Mouse (Mus musculus) MEL (cell line): ENCODE measurements around the gene Bicdl1.

Experiments
- CTCF ChIP-seq, 3 experiments: IDR thresholded peaks in 2 of 3; conservative IDR thresholded peaks in 1 of 3; 2 replicates each; pipeline ENCODE4 v1.5.1; 2011 to 2012; ENCODE audit warnings: low read length in 3 of 3, low read depth in 2 of 3, mild to moderate bottlenecking in 2 of 3, improper control_type of control experiment in 1 of 3, inconsistent platforms in 1 of 3, mixed read lengths in 1 of 3, moderate library complexity in 1 of 3; ENCODE audit not compliant: control insufficient read depth in 1 of 3, insufficient read depth in 1 of 3, poor library complexity in 1 of 3, severe bottlenecking in 1 of 3
- E2F4 ChIP-seq: IDR thresholded peaks from 2 replicates; pipeline ENCODE4 v1.6.1; 2011; ENCODE audit warnings: low read depth, low read length, improper control_type of control experiment, borderline replicate concordance
- EP300 ChIP-seq, 2 experiments: IDR thresholded peaks; 2 replicates each; pipeline ENCODE4 v1.6.1; 2011; ENCODE audit warnings: improper control_type of control experiment in 2 of 2, low read length in 2 of 2, low read depth in 1 of 2, mild to moderate bottlenecking in 1 of 2
- GABPA ChIP-seq: IDR thresholded peaks from 2 replicates; pipeline ENCODE4 v1.6.1; 2012; ENCODE audit warnings: low read depth, mild to moderate bottlenecking, inconsistent platforms, low read length, improper control_type of control experiment, moderate library complexity
- GATA1 ChIP-seq: IDR thresholded peaks from 2 replicates; pipeline ENCODE4 v1.6.1; 2011; ENCODE audit warnings: low read depth, low read length, improper control_type of control experiment
- HCFC1 ChIP-seq: IDR thresholded peaks from 2 replicates; pipeline ENCODE4 v1.6.1; 2012; ENCODE audit warnings: low read depth, mild to moderate bottlenecking, inconsistent platforms, low read length, improper control_type of control experiment, moderate library complexity
- MAX ChIP-seq: IDR thresholded peaks from 2 replicates; pipeline ENCODE4 v1.6.1; 2011; ENCODE audit warnings: low read length, improper control_type of control experiment
- MYB ChIP-seq: IDR thresholded peaks from 2 replicates; pipeline ENCODE4 v1.6.1; 2011; ENCODE audit warnings: mild to moderate bottlenecking, low read depth, low read length, improper control_type of control experiment
- NELFE ChIP-seq: IDR thresholded peaks from 2 replicates; pipeline ENCODE4 v1.6.1; 2011; ENCODE audit warnings: low read depth, low read length, improper control_type of control experiment
- POLR2A ChIP-seq, 2 experiments: IDR thresholded peaks; 2 replicates each; pipeline ENCODE4 v1.6.1; 2011 to 2012; ENCODE audit warnings: low read length in 2 of 2, mild to moderate bottlenecking in 2 of 2, control low read depth in 1 of 2, improper control_type of control experiment in 1 of 2, low read depth in 1 of 2, moderate library complexity in 1 of 2; ENCODE audit not compliant: control insufficient read depth in 1 of 2, insufficient read depth in 1 of 2, poor library complexity in 1 of 2
- POLR2AphosphoS5 ChIP-seq: IDR thresholded peaks from 2 replicates; pipeline ENCODE4 v1.6.1; 2012; ENCODE audit warnings: low read depth, borderline replicate concordance, mild to moderate bottlenecking, inconsistent platforms, low read length, moderate library complexity, mixed read lengths
- SIN3A ChIP-seq: IDR thresholded peaks from 2 replicates; pipeline ENCODE4 v1.6.1; 2012; ENCODE audit warnings: low read length, improper control_type of control experiment, inconsistent platforms
- TBP ChIP-seq: IDR thresholded peaks from 2 replicates; pipeline ENCODE4 v1.8.0; 2011; ENCODE audit warnings: low read depth, low read length, improper control_type of control experiment
- UBTF ChIP-seq: IDR thresholded peaks from 2 replicates; pipeline ENCODE4 v1.6.1; 2012; ENCODE audit warnings: low read depth, mild to moderate bottlenecking, inconsistent platforms, low read length, improper control_type of control experiment, moderate library complexity, borderline replicate concordance; ENCODE audit not compliant: insufficient read depth

- no peak for TF ChIP-seq POLR2A (IDR thresholded peaks at IDR 0.05; ENCODE audit: control insufficient read depth in 1 of 2, insufficient read depth in 1 of 2, low read depth in 1 of 2, low read length in 2 of 2, poor library complexity in 1 of 2)
- TF ChIP-seq CTCF (IDR thresholded peaks at IDR 0.05 in 2 of 3, conservative IDR thresholded peaks at IDR 0.05 in 1 of 3; ENCODE audit: control insufficient read depth in 1 of 3, insufficient read depth in 1 of 3, low read depth in 2 of 3, low read length in 3 of 3, poor library complexity in 1 of 3, severe bottlenecking in 1 of 3), result no peak
- no peak for TF ChIP-seq E2F4
- TF ChIP-seq NELFE, result no peak
- TF ChIP-seq POLR2AphosphoS5, result no peak
- TF ChIP-seq HCFC1, result no peak
- no peak for TF ChIP-seq TBP
- TF ChIP-seq EP300 (IDR thresholded peaks at IDR 0.05; ENCODE audit: low read depth in 1 of 2, low read length in 2 of 2), result no peak
- TF ChIP-seq MAX, result no peak
- TF ChIP-seq GATA1, result no peak
- no peak for TF ChIP-seq MYB
- TF ChIP-seq GABPA, result no peak
- no peak for TF ChIP-seq UBTF
- TF ChIP-seq SIN3A, result no peak
Measured at GRCm38 (mm10) chr5:115766821-115767220, 35.4 kb upstream of the Bicdl1 start.
